Mouse (Mus musculus) testis, adult 2 months (tissue): ENCODE measurements around the gene Zfp78. TPM values are rescaled to one million over a fixed set of nuclear protein-coding genes. Genes with fewer than 3 reads are reported as not detected.
A peak's percentile ranks its signal among the peaks of the same experiment; 100 is the strongest.

Source experiments
- H3K27ac ChIP-seq: fragments of 200-500 bp; 2 replicates; pipeline ENCODE4 v1.5.1; 2012; ENCODE audit warnings: low read depth, low read length; ENCODE audit not compliant: control insufficient read depth, insufficient read depth
- H3K27me3 ChIP-seq: fragments of 200-500 bp; 2 replicates; pipeline ENCODE4 v1.6.1; 2012; ENCODE audit warnings: mild to moderate bottlenecking, low read length, moderate library complexity; ENCODE audit not compliant: control insufficient read depth, insufficient read depth
- H3K36me3 ChIP-seq: fragments of 200-500 bp; 2 replicates; pipeline ENCODE4 v1.6.1; 2012; ENCODE audit warnings: mild to moderate bottlenecking, low read length; ENCODE audit not compliant: control insufficient read depth, insufficient read depth
- H3K4me1 ChIP-seq: fragments of 200-500 bp; 2 replicates; pipeline ENCODE4 v1.6.1; 2012; ENCODE audit warnings: low read length; ENCODE audit not compliant: control insufficient read depth, insufficient read depth
- H3K4me3 ChIP-seq: fragments of 200-500 bp; 2 replicates; pipeline ENCODE4 v1.5.1; 2012; ENCODE audit warnings: low read depth, mild to moderate bottlenecking, low read length, moderate library complexity, mixed read lengths; ENCODE audit not compliant: control insufficient read depth
- CTCF ChIP-seq: fragments of 200-500 bp; IDR thresholded peaks from 2 replicates; pipeline ENCODE4 v1.5.1; 2012; ENCODE audit warnings: low read depth, mild to moderate bottlenecking, inconsistent platforms, low read length, moderate library complexity; ENCODE audit not compliant: control insufficient read depth, insufficient read depth, insufficient replicate concordance
- POLR2A ChIP-seq: fragments of 200-500 bp; IDR thresholded peaks from 2 replicates; pipeline ENCODE4 v1.6.1; 2012; ENCODE audit warnings: low read depth, mild to moderate bottlenecking, inconsistent platforms, low read length, moderate library complexity; ENCODE audit not compliant: control insufficient read depth
- polyA plus RNA-seq: library from polyadenylated mRNA; depleted of rRNA; stranded (reverse); fragments of >200 nt; gene quantifications from 2 replicates; pipeline ENCODE4 v1.2.3, GENCODE M21; 2012; rRNA removed

The Zfp78 gene
- polyA plus RNA-seq, 1 experiment: 2.8 TPM

DNA sequence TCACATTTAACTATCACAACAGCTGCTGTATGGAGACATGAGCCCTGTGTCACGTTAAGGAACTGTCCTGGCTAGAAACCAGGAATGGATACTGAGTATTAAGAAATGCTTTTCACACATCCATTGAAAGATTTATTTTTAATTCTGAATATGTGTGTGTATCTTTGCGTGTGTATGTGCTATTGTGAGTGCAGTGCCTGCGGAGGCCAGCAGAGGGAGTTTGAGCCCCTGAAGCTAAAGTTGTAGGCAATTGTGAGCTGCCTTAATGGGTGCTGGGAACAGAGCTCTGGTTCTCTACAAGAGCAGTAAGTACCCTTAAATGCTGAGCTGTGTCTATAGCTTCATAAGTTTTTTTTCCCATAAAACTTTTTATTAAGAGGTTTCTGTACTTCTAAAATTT lies 66.3 kb downstream of the Zfp78 start:
- Histone ChIP-seq H3K27me3 (no peaks in the 10 kb centered on the region), H3K4me3 (no peak overlapping the region), H3K36me3 (no peaks in the 10 kb centered on the region; the same call in 1 of the 2 replicates), H3K27ac (no peak overlapping the region), H3K4me1 (no peaks in the 10 kb centered on the region; the same call in 1 of the 2 replicates)
- peak; percentile 37; the same call in 1 of the 2 replicates for TF ChIP-seq CTCF
- TF ChIP-seq POLR2A: no peak

DNA sequence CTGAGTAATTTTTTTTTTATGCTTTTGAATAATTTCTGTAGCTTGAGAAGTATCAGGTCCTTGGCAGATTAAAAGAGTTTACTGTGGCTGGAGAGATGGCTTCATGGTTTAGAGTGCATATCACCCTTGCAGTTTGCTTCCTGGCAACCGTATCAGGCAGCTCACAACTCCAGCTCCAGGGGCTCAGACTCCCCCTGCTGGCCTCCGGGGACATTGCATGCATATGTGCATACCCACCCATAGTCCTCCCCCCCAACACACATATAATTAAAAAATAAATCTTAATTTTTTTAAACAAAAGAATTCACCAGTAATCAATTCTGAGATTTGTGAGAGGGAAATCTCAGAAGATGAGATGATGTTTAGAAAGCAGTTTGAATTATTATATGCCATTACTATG lies 67.3 kb downstream of the Zfp78 start:
- Histone ChIP-seq H3K4me1 (peaks cover 4% of the 10 kb centered on the region), H3K36me3 (no peaks in the 10 kb centered on the region; the same call in 1 of the 2 replicates), H3K27me3 (no peaks in the 10 kb centered on the region), H3K4me3 (no peak overlapping the region), H3K27ac (no peak overlapping the region)
- no peak for TF ChIP-seq POLR2A
- TF ChIP-seq CTCF: peak; percentile 81

Other genes starting within 250 kb of the Zfp78 start
- 41.0 and 45.8 TPM in 2 replicates for gene Zfp787, start 207.3 kb upstream of the Zfp78 start, polyA plus RNA-seq
- 20.3 and 21.6 TPM in 2 replicates for gene Zfp444, start 191.1 kb upstream of the Zfp78 start, polyA plus RNA-seq
- not detected in 2 replicates for gene Galp, start 166.2 kb upstream of the Zfp78 start, polyA plus RNA-seq
- gene Zscan5b, start 141.0 kb upstream of the Zfp78 start, polyA plus RNA-seq: 2.5 and 2.6 TPM in 2 replicates
- gene Epp13, start 110.6 kb upstream of the Zfp78 start, polyA plus RNA-seq: 0.35 and 0.46 TPM in 2 replicates
- gene Zfp667, start 76.7 kb upstream of the Zfp78 start, polyA plus RNA-seq: 2.6 and 3.1 TPM in 2 replicates
- 1.2 and 1.7 TPM in 2 replicates for gene Zfp583, start 32.0 kb upstream of the Zfp78 start, polyA plus RNA-seq
- 0.88 and 1.1 TPM in 2 replicates for gene Gm3854, start 19.5 kb upstream of the Zfp78 start, polyA plus RNA-seq
- 2.6 and 2.9 TPM in 2 replicates for gene Zfp28, start 20.0 kb downstream of the Zfp78 start, polyA plus RNA-seq
- 0.61 and 1.2 TPM in 2 replicates for gene Smim17, start 35.4 kb downstream of the Zfp78 start, polyA plus RNA-seq
- 1.7 and 2.4 TPM in 2 replicates for gene Gm20715, start 47.0 kb downstream of the Zfp78 start, polyA plus RNA-seq
- 2.5 and 3.0 TPM in 2 replicates for gene Olfr1344, start 75.4 kb downstream of the Zfp78 start, polyA plus RNA-seq
- gene Olfr1336, start 92.9 kb downstream of the Zfp78 start, polyA plus RNA-seq: 1.2 and 1.6 TPM in 2 replicates
- 0.46 and 0.63 TPM in 2 replicates for gene Olfr1346, start 103.8 kb downstream of the Zfp78 start, polyA plus RNA-seq
- 0.16 and 0.20 TPM in 2 replicates for gene Olfr5, start 123.7 kb downstream of the Zfp78 start, polyA plus RNA-seq
- gene Olfr1347, start 136.5 kb downstream of the Zfp78 start, polyA plus RNA-seq: 0.11 TPM in 1 of 2 replicates, not detected in the other
- gene Olfr1348, start 145.5 kb downstream of the Zfp78 start, polyA plus RNA-seq: not detected in 2 replicates
- gene Olfr1349, start 159.7 kb downstream of the Zfp78 start, polyA plus RNA-seq: 0.79 and 0.86 TPM in 2 replicates
- 0.12 TPM in 1 of 2 replicates, not detected in the other for gene Olfr1350, start 201.6 kb downstream of the Zfp78 start, polyA plus RNA-seq